Mouse (Mus musculus) stomach, postnatal 0 days (tissue): ENCODE data around the gene Kifc1. TPM values are rescaled to one million over a fixed set of nuclear protein-coding genes. Genes with fewer than 3 reads are reported as not detected.
A peak's percentile ranks its signal among the peaks of the same experiment; 100 is the strongest.

Experiments
- ATAC-seq: fragments of 200-750 bp; cut with Nextera tagmentation; 2 replicates; pipeline ENCODE4 v1.8.0; 2017; ENCODE audit not compliant: low FRiP score, low TSS enrichment
- DNase-seq: peaks from one replicate; pipeline ENCODE4 v3.0.0-alpha.2; 2016; ENCODE audit warnings: low spot score
- H3K27ac ChIP-seq: fragments of 300-500 bp; sonication (generic); replicated peaks from 2 replicates; pipeline ENCODE4 v1.5.1; 2014; ENCODE audit warnings: mild to moderate bottlenecking, control low read depth
- H3K27me3 ChIP-seq: fragments of 300-500 bp; sonication (generic); 2 replicates; pipeline ENCODE4 v1.6.1; 2014; ENCODE audit warnings: low read length; ENCODE audit not compliant: control insufficient read depth, insufficient read depth
- H3K36me3 ChIP-seq: fragments of 300-500 bp; sonication (generic); 2 replicates; pipeline ENCODE4 v1.6.1; 2014; ENCODE audit warnings: low read length, mixed read lengths; ENCODE audit not compliant: control insufficient read depth, insufficient read depth
- H3K4me1 ChIP-seq: fragments of 300-500 bp; sonication (generic); replicated peaks from 2 replicates; pipeline ENCODE4 v1.6.1; 2014; ENCODE audit warnings: antibody characterized with exemption; ENCODE audit not compliant: control insufficient read depth, insufficient read depth
- H3K4me2 ChIP-seq: fragments of 300-500 bp; sonication (generic); replicated peaks from 2 replicates; pipeline ENCODE4 v1.6.1; 2014; ENCODE audit warnings: low read depth, mild to moderate bottlenecking, control low read depth, moderate library complexity
- H3K4me3 ChIP-seq: fragments of 300-500 bp; sonication (generic); 2 replicates; pipeline ENCODE4 v1.5.1; 2014; ENCODE audit warnings: low read depth, low read length, control low read depth
- H3K9ac ChIP-seq: fragments of 300-500 bp; sonication (generic); 2 replicates; pipeline ENCODE4 v1.6.1; 2014; ENCODE audit warnings: mild to moderate bottlenecking, low read length, control low read depth, mixed read lengths
- H3K9me3 ChIP-seq: fragments of 300-500 bp; sonication (generic); 2 replicates; pipeline ENCODE4 v1.6.1; 2016; ENCODE audit warnings: low read length; ENCODE audit not compliant: control insufficient read depth
- CTCF ChIP-seq: IDR thresholded peaks from 2 replicates; pipeline ENCODE4 v1.5.1; 2016; ENCODE audit warnings: antibody characterized with exemption, low read depth, mild to moderate bottlenecking, moderate library complexity
- EP300 ChIP-seq: optimal IDR thresholded peaks from 2 replicates; pipeline ENCODE3; 2016; ENCODE audit warnings: antibody characterized with exemption
- WGBS: fragments of 180-500 bp; shearing (Covaris S2); extraction: QIAGEN DNeasy Blood & Tissue Kit; methylation state at CpG from one replicate; pipeline ENCODE4 v1.1.7; 2014; 5-methylcytosine and 5-hydroxymethylcytosine counted together
- polyA plus RNA-seq: library from polyadenylated mRNA; unstranded; fragments of >200 nt; fragmentation: Nextera tagmentation; extraction: Ambion mirVana; gene quantifications from 2 replicates; pipeline ENCODE4 v1.2.1, GENCODE M21; 2015

The Kifc1 gene
- polyA plus RNA-seq, 1 experiment from 2014 or later: 1.7 TPM

- Histone ChIP-seq H3K9ac (peak overlapping the region; percentile 82; the same call in 1 of the 2 replicates), H3K4me2 (peak overlapping the region; percentile 100), H3K27ac (no peak overlapping the region), H3K36me3 (peaks cover 12% of the 10 kb centered on the region), H3K27me3 (no peaks in the 10 kb centered on the region), H3K4me1 (0 out of 2 replicates have a peak, but pooled peaks cover 3% of the 10 kb centered on the region), H3K4me3 (peak overlapping the region; percentile 84), H3K9me3 (no peaks in the 10 kb centered on the region)
- TF ChIP-seq CTCF (no peak), EP300 (no peak)
- no peak for DNase-seq
- WGBS: 58% methylated on average over 21 of the region's 21 CpGs
- no peak for ATAC-seq
These were observed 37.9 kb upstream of the Kifc1 start for GRCm38 (mm10) chr17:33928251-33928947.

- peak; percentile 77 for DNase-seq
- peak; percentile 70 for TF ChIP-seq CTCF
- TF ChIP-seq EP300: no peak
- Histone ChIP-seq H3K4me3 (no peak overlapping the region), H3K9me3 (no peaks in the 10 kb centered on the region), H3K27ac (no peak overlapping the region), H3K36me3 (peaks cover 9% of the 10 kb centered on the region; the same call in 1 of the 2 replicates), H3K4me1 (0 out of 2 replicates have a peak, but pooled peaks cover 3% of the 10 kb centered on the region), H3K4me2 (no peak overlapping the region), H3K9ac (no peak overlapping the region), H3K27me3 (no peaks in the 10 kb centered on the region)
- no peak for ATAC-seq
- WGBS: 72% methylated on average over 17 of the region's 17 CpGs
These were observed 35.9 kb upstream of the Kifc1 start for GRCm38 (mm10) chr17:33926207-33926932.

GRCm38 (mm10) chr17:33925406-33926116, 35.1 kb upstream of the Kifc1 start:
- Histone ChIP-seq H3K36me3 (peaks cover 9% of the 10 kb centered on the region; the same call in 1 of the 2 replicates), H3K9ac (no peak overlapping the region), H3K4me1 (0 out of 2 replicates have a peak, but pooled peaks cover 3% of the 10 kb centered on the region), H3K27me3 (no peaks in the 10 kb centered on the region), H3K9me3 (no peaks in the 10 kb centered on the region), H3K4me2 (no peak overlapping the region), H3K4me3 (no peak overlapping the region), H3K27ac (no peak overlapping the region)
- DNase-seq (peak; percentile 15), ATAC-seq (no peak)
- WGBS: 83% methylated on average over 21 of the region's 21 CpGs
- TF ChIP-seq EP300: no peak
- TF ChIP-seq CTCF: peak; percentile 47

- no peak for ATAC-seq
- peak; percentile 58 for DNase-seq
- H3K27me3 ChIP-seq: no peaks in the 10 kb centered on the region
- no peak overlapping the region for H3K27ac ChIP-seq
- TF ChIP-seq EP300 (no peak), CTCF (peak; percentile 69)
- H3K4me2 ChIP-seq: no peak overlapping the region
- peaks cover 9% of the 10 kb centered on the region; the same call in 1 of the 2 replicates for H3K36me3 ChIP-seq
- H3K4me1 ChIP-seq: 0 out of 2 replicates have a peak, but pooled peaks cover 3% of the 10 kb centered on the region
- no peaks in the 10 kb centered on the region for H3K9me3 ChIP-seq
- H3K9ac ChIP-seq: no peak overlapping the region
- 87% methylated on average over 10 of the region's 10 CpGs for WGBS
- no peak overlapping the region for H3K4me3 ChIP-seq
These were observed 34.3 kb upstream of the Kifc1 start for GRCm38 (mm10) chr17:33924577-33925283.

- no peaks in the 10 kb centered on the region for H3K27me3 ChIP-seq
- no peak for ATAC-seq
- no peaks in the 10 kb centered on the region for H3K9me3 ChIP-seq
- 85% methylated on average over 7 of the region's 7 CpGs for WGBS
- H3K4me2 ChIP-seq: no peak overlapping the region; the same call in 1 of the 2 replicates
- no peak overlapping the region for H3K27ac ChIP-seq
- TF ChIP-seq EP300: no peak
- peaks cover 7% of the 10 kb centered on the region; the same call in 1 of the 2 replicates for H3K36me3 ChIP-seq
- H3K4me1 ChIP-seq: no peaks in the 10 kb centered on the region
- H3K4me3 ChIP-seq: no peak overlapping the region
- no peak for DNase-seq
- no peak overlapping the region for H3K9ac ChIP-seq
These were observed 30.9 kb upstream of the Kifc1 start for GRCm38 (mm10) chr17:33921361-33921760.
